Comparison of ENCODE assay signal across 27 mouse cellular contexts in the genomic region with DNA sequence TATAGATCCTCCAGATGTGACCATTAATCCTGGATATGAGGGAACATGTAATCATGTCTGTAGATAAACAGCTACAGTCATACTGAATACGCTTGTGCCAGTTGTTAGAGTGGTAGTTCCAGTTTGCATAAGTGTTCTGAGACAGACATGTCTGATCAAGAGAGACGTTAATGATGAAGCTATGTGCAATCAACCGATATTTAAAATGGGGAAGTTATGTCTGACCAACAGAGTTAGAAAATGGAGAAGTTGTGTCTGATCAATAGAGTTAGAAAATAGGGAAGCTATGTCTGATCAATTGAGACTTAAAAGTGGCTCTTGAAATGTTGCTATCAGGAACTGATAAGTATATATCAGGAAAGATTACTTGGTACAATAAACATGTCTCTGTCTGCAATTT. TPM values are rescaled to one million over a fixed set of nuclear protein-coding genes. Genes with fewer than 3 reads are reported as not detected.
DNase-seq lines count a peak whose midpoint lies in the region; ATAC-seq and TF ChIP-seq lines count a peak whose summit lies in the region.
"Had no signal": no experiment of that assay in that cellular context is flagged by ENCODE, and none has a peak within 500 bp of the region (broad histone marks: within the 10 kb centered on the region; RNA-seq: fewer than 3 reads in every experiment).

No protein-coding gene starts in this region.

- 83% methylated on average over 3 of the region's 3 CpGs for WGBS in kidney, adult 2 months

- no peak for TF ChIP-seq POLR2A in kidney, adult 2 months (IDR thresholded peaks at IDR 0.05; ENCODE audit: low read depth, low read length)

- H3K4me1 ChIP-seq in kidney, adult 2 months (ENCODE audit: control insufficient read depth, insufficient read depth, low read length): no peaks in the 10 kb centered on the region
- H3K4me1 ChIP-seq: embryonic facial prominence, embryonic 10.5 days; forebrain, embryonic 15.5 days; heart, embryonic 10.5 days; intestine, embryonic 15.5 days; limb, embryonic 15.5 days; liver, embryonic 15.5 days; midbrain, embryonic 12.5 days; neural tube, embryonic 12.5 days had no signal

- H3K36me3 ChIP-seq in kidney, adult 2 months (ENCODE audit: control insufficient read depth, insufficient read depth, low read length): no peaks in the 10 kb centered on the region
- H3K36me3 ChIP-seq: embryonic facial prominence, embryonic 10.5 days; forebrain, embryonic 15.5 days; heart, embryonic 10.5 days; intestine, embryonic 15.5 days; limb, embryonic 15.5 days; liver, embryonic 15.5 days; midbrain, embryonic 12.5 days; neural tube, embryonic 12.5 days had no signal

- H3K27me3 ChIP-seq in kidney, adult 2 months (replicated peaks; ENCODE audit: control insufficient read depth, insufficient read depth, low read length): no peaks in the 10 kb centered on the region
- H3K27me3 ChIP-seq: forebrain, embryonic 15.5 days; intestine, embryonic 15.5 days; limb, embryonic 15.5 days; liver, embryonic 15.5 days; midbrain, embryonic 12.5 days; neural tube, embryonic 12.5 days had no signal

- H3K4me3 ChIP-seq in kidney, adult 2 months (ENCODE audit: insufficient read depth, low read depth, low read length): no peak overlapping the region
- H3K4me3 ChIP-seq: embryonic facial prominence, embryonic 10.5 days; forebrain, embryonic 15.5 days; heart, embryonic 10.5 days; intestine, embryonic 15.5 days; limb, embryonic 15.5 days; liver, embryonic 15.5 days; midbrain, embryonic 12.5 days; neural tube, embryonic 12.5 days had no signal

- peak; percentile 51 for DNase-seq in CD4-positive, CD25-positive, alpha-beta regulatory T cell, adult 2 months (ENCODE audit: low read depth, low spot score)
- peak; percentile 42 to 60 for DNase-seq in spleen, postnatal 36 days (ENCODE audit: low spot score in 2 of 2)
- DNase-seq in spleen, postnatal 14 days (ENCODE audit: low spot score in 2 of 2): no peak
- no peak for DNase-seq in kidney, adult 2 months
- no peak for DNase-seq in kidney, adult 8-10 months
- DNase-seq: adrenal gland, postnatal 14 days; cerebellum, adult 9-10 months; kidney, postnatal 36 days; left cerebral cortex, postnatal 4 days; thymus, postnatal 14 days had no signal

- no peak for TF ChIP-seq CTCF in kidney, adult 2 months (conservative IDR thresholded peaks at IDR 0.05; ENCODE audit: insufficient read depth, insufficient read length, low read depth, low read length)

- ATAC-seq in CD4-positive, CD25-positive, alpha-beta regulatory T cell, adult 4 months: no peak
- peak; percentile 80 for ATAC-seq in megakaryocyte progenitor cell, adult 5-6 weeks (replicated peaks; ENCODE audit: poor library complexity)
- ATAC-seq: forebrain, embryonic 15.5 days; hindbrain, embryonic 16.5 days; intestine, embryonic 15.5 days; lung, postnatal 0 days had no signal

- no peak overlapping the region for H3K27ac ChIP-seq in kidney, adult 2 months (ENCODE audit: insufficient read depth, low read depth, low read length)
- H3K27ac ChIP-seq: embryonic facial prominence, embryonic 10.5 days; forebrain, embryonic 15.5 days; heart, embryonic 10.5 days; intestine, embryonic 15.5 days; limb, embryonic 15.5 days; liver, embryonic 15.5 days; midbrain, embryonic 12.5 days; neural tube, embryonic 12.5 days had no signal

RNA-seq across cellular contexts. Expression of gene Gm8369, which starts 0.5 kb away (rescaled TPM):
- 100 to 1,000 TPM; 420 to 532 TPM for polyA plus RNA-seq in CD4-positive, CD25-positive, alpha-beta regulatory T cell, adult 4 months (2017; shearing (Covaris generic))
- total RNA-seq in megakaryocyte progenitor cell, adult 5-6 weeks (2015): 0.67 and 2.5 TPM in 2 replicates
- total RNA-seq in megakaryocyte progenitor cell, adult 5-6 weeks (2017): 1.2 and 1.3 TPM in 2 replicates
- 0.18 and 3.0 TPM in 2 replicates for polyA plus RNA-seq in kidney, adult 2 months (2012; rRNA removed)
- total RNA-seq: gastrocnemius, adult 8-10 months had no signal
- polyA plus RNA-seq: embryonic facial prominence, embryonic 10.5 days; forebrain, embryonic 15.5 days; heart, embryonic 10.5 days; heart, embryonic 16.5 days; hindbrain, embryonic 16.5 days; kidney, embryonic 14.5 days; limb, embryonic 15.5 days; midbrain, embryonic 12.5 days; neural tube, embryonic 12.5 days; stomach, embryonic 14.5 days had no signal

RNA-seq across cellular contexts. Expression of gene Ms4a6c, which starts 16.1 kb away (rescaled TPM):
- 10 to 100 TPM; 13.4 to 20.1 TPM for polyA plus RNA-seq in CD4-positive, CD25-positive, alpha-beta regulatory T cell, adult 4 months (2017; shearing (Covaris generic))
- 181 and 238 TPM in 2 replicates for total RNA-seq in megakaryocyte progenitor cell, adult 5-6 weeks (2015)
- 142 and 174 TPM in 2 replicates for total RNA-seq in megakaryocyte progenitor cell, adult 5-6 weeks (2017)
- polyA plus RNA-seq in kidney, adult 2 months (2012; rRNA removed): 1.7 and 3.0 TPM in 2 replicates

RNA-seq across cellular contexts. Expression of gene Ms4a6b, which starts 31.0 kb away (rescaled TPM):
- 1,000 to 10,000 TPM; 1,239 to 1,299 TPM for polyA plus RNA-seq in CD4-positive, CD25-positive, alpha-beta regulatory T cell, adult 4 months (2017; shearing (Covaris generic))
- 44.8 and 47.0 TPM in 2 replicates for total RNA-seq in megakaryocyte progenitor cell, adult 5-6 weeks (2015)
- 19.8 and 24.4 TPM in 2 replicates for total RNA-seq in megakaryocyte progenitor cell, adult 5-6 weeks (2017)
- 1.3 and 6.8 TPM in 2 replicates for polyA plus RNA-seq in kidney, adult 2 months (2012; rRNA removed)

RNA-seq across cellular contexts. Expression of gene Ms4a4b, which starts 41.9 kb away (rescaled TPM):
- 1,000 to 10,000 TPM; 2,426 to 2,599 TPM for polyA plus RNA-seq in CD4-positive, CD25-positive, alpha-beta regulatory T cell, adult 4 months (2017; shearing (Covaris generic))
- total RNA-seq in megakaryocyte progenitor cell, adult 5-6 weeks (2015): 4.8 and 5.3 TPM in 2 replicates
- total RNA-seq in megakaryocyte progenitor cell, adult 5-6 weeks (2017): 0.88 and 1.00 TPM in 2 replicates
- polyA plus RNA-seq in kidney, adult 2 months (2012; rRNA removed): 1.4 and 12.3 TPM in 2 replicates
- total RNA-seq: gastrocnemius, adult 8-10 months; left cerebral cortex, adult 18-20 months; left cerebral cortex, postnatal 4 days had no signal
- polyA plus RNA-seq: embryonic facial prominence, embryonic 10.5 days; forebrain, embryonic 15.5 days; heart, embryonic 10.5 days; hindbrain, embryonic 16.5 days; kidney, embryonic 14.5 days; midbrain, embryonic 12.5 days; neural tube, embryonic 12.5 days had no signal

RNA-seq across cellular contexts. Expression of gene Ms4a4d, which starts 51.3 kb away (rescaled TPM):
- polyA plus RNA-seq in CD4-positive, CD25-positive, alpha-beta regulatory T cell, adult 4 months (2017; shearing (Covaris generic)): 1 to 10 TPM; 3.9 to 6.3 TPM
- not detected in 2 replicates for total RNA-seq in megakaryocyte progenitor cell, adult 5-6 weeks (2015)
- not detected in 2 replicates for total RNA-seq in megakaryocyte progenitor cell, adult 5-6 weeks (2017)
- polyA plus RNA-seq in kidney, adult 2 months (2012; rRNA removed): 2.5 and 2.8 TPM in 2 replicates
- total RNA-seq: left cerebral cortex, adult 18-20 months; left cerebral cortex, postnatal 4 days had no signal
- polyA plus RNA-seq: forebrain, embryonic 15.5 days; hindbrain, embryonic 16.5 days; midbrain, embryonic 12.5 days; neural tube, embryonic 12.5 days had no signal

Comparison
In these comparisons a context has a peak if more than half of its experiments do, and no peak if none do; other contexts are left out.
1. DNase-seq: peak in CD4-positive, CD25-positive, alpha-beta regulatory T cell, adult 2 months (single experiment) and spleen, postnatal 36 days (2 of 2); none in spleen, postnatal 14 days (0 of 2), kidney, adult 2 months (single experiment) and kidney, adult 8-10 months (0 of 2).
2. RNA of gene Gm8369, which starts 0.5 kb away (polyA plus RNA-seq): 420 to 532 TPM in CD4-positive, CD25-positive, alpha-beta regulatory T cell, adult 4 months; 0.18 to 3.0 TPM in kidney, adult 2 months; every median in the first group is over 100 times any median in the second.
3. RNA of gene Ms4a6b, which starts 31.0 kb away (polyA plus RNA-seq): 1,239 to 1,299 TPM in CD4-positive, CD25-positive, alpha-beta regulatory T cell, adult 4 months; 1.3 to 6.8 TPM in kidney, adult 2 months; every median in the first group is over 100 times any median in the second.